Mouse (Mus musculus): ENCODE data around the gene Cdh9.

DNA sequence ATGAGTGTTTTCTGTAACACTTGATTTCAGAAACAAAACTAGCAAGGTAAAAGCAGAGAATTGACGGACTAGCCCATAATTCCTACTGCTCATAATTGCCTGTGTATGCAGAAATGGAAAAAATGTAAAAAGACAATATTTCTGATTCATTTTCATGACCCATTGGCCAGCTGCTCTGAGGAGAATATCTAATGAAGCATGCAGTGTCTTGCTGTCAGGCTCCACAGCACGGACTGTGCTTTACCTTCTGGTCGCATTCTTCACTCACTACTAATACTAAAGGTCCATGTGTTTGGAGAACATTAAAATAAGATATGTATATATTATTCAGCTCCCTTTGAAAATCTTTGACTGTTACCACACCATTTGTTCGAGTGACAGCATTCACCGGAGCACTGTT lies 49.5 kb upstream of the Cdh9 start:
- TF ChIP-seq CTCF (IDR thresholded peaks at IDR 0.05; ENCODE audit: control insufficient read depth, insufficient read depth, low read length), result no peak
- no peak for TF ChIP-seq POLR2A (IDR thresholded peaks at IDR 0.05; ENCODE audit: borderline replicate concordance, control insufficient read depth, low read depth, low read length)

All from bone marrow, adult 2 months (tissue).